Mouse (Mus musculus) kidney, adult 18-20 months (tissue): ENCODE measurements at regions not wholly inside any gene's neighbourhood (a gene's known extent, or its start where the extent isn't known, plus 50 kb on each side); places are given as distances from the start of the nearest gene placed in this dataset.
A peak's percentile ranks its signal among the peaks of the same experiment; 100 is the strongest.

ENCODE experiments used
- DNase-seq: peaks from one replicate; pipeline ENCODE4 v3.0.0; 2021

- DNase-seq, result no peak
Measured at GRCm38 (mm10) chrX:85481326-85481725, 92.5 kb upstream of the Tab3 start.

GRCm38 (mm10) chrX:85496943-85497342 lies 76.9 kb upstream of the Tab3 start:
- DNase-seq, result peak; percentile 3
